Mouse (Mus musculus) frontal cortex, postnatal 14 days (tissue): ENCODE data around the gene Adgrb3.

Experiments
- DNase-seq, 2 experiments: peaks; one replicate each; pipeline ENCODE4 v3.0.0; 2022; ENCODE audit warnings: low spot score in 2 of 2

Gene Adgrb3

DNA sequence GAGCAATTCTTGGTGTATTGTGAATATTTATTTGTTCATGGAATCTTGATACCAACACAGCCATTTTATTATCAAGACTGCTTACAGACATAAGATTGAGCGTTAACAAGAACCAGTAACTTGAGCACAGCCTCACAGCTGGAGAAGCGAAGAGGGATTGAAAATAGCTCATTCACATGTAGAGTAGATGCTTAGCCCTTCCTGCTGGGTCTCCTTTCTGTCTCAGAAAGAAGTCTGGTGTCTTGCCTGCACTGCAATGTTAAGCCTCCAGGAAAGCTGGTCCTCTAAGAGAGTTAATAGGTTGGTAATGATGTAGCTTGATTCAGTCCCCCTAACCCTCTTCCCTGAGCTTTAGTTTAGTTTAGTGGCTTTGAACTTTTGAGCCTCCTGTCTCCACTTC, 519.4 kb downstream of the Adgrb3 start:
- DNase-seq = no peak

DNA sequence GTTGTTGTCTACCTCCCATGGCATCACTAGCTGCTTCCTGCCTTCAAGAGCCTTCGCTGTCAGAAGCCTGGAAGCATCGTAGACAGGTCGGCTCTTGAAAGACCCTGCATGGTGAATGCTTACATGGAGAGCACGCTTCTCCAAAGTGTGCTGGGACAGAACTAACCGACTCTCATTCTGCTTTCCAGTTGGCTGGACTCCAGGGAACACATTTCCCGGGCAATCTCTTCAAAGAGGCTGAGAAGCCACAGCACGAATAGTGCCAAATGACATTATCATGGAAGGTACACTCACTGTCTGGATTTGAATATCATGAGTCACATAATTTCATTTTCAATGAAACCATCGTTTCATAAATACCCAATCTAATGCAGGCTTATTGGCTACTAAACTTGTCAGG, 548.0 kb downstream of the Adgrb3 start:
- DNase-seq = no peak

DNA sequence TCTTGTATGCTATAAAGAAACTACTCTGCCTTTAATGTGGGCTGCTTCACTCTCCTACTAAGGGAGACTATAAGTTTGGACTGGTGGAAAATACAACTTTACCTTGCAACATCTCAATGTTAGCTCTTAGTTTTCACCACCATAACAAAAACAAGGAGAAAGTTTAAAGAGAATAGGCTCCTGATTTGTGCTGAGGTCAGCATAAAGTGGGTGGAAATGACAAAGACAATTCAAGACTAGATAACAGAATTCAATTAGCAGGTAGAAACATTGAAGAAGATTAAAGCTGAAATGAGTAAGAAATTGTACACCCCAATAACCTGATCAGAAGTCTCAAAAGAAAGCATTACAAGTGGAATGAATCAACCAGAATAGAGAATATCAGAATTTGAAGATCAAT, 578.9 kb downstream of the Adgrb3 start:
- DNase-seq = no peak

DNA sequence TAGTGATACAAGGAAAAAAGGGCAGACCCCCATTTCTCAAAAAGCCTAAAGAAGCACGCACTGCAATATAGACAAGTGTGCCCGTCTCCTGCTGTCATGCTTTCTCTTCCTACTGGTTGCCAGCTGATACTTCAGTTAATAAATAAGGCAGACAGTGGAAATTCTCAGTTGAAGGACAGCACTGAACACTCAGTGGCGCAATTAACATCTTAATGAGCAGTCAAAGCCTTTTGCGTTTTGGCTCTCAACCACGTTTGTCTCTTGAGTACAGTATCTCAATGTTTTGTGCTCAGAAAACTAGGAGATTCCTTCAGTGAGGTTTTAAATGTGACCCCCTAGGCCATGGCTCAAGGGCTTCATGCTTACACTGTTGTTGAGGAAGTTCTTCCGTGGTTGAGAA, 587.1 kb downstream of the Adgrb3 start:
- DNase-seq = no peak

- no peak for DNase-seq
Measured at GRCm38 (mm10) chr1:25229245-25229750, 600.2 kb downstream of the Adgrb3 start.

- DNase-seq = peak; percentile 51 to 67
Measured at GRCm38 (mm10) chr1:25228381-25229244, 600.9 kb downstream of the Adgrb3 start.

GRCm38 (mm10) chr1:25227880-25228279, 601.6 kb downstream of the Adgrb3 start:
- no peak for DNase-seq

DNA sequence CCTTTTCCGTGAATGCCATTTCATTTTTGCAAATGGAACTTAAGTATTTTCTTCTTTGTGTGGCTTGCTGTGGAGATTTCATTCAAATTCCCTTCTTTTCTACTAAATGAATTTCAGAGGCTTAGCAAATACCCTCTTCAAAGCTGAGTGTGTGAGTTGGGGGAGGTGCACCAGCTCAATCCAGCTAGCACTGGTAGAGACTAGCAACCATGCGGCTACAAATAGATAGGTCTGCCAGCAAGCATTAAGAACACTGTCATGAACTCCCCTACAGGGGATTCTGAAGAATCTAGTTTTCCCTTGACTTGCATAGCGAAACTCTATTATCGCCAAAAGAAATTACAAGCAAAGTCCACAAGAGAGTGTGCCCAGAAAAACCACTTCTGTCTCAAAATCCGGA, 624.9 kb downstream of the Adgrb3 start:
- DNase-seq = no peak

- DNase-seq = no peak
Measured at GRCm38 (mm10) chr1:25199392-25199791, 630.1 kb downstream of the Adgrb3 start.

- no peak for DNase-seq
Measured at GRCm38 (mm10) chr1:25191986-25192385, 637.5 kb downstream of the Adgrb3 start.

- no peak for DNase-seq
Measured at GRCm38 (mm10) chr1:25189261-25189660, 640.2 kb downstream of the Adgrb3 start.

GRCm38 (mm10) chr1:25185909-25186308, 643.6 kb downstream of the Adgrb3 start:
- DNase-seq = no peak

DNA sequence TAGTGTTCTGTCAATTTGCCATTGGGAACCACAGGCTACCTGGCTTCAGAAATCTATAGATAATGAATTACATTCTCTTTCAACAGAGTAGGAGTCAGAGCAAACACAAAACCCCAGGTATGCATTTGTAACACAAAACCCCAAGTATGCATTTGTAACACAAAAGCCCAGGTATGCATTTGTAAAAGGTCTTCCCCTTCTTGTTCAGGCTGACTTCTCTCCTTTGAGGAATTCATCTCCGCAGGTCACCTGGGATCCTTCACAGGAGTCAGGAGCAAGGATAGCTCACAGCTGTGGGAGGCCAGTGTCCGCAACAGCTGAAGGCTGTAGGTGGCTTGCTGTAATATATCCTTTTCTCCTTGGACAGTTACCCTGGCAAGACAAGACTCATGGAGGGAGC, 647.6 kb downstream of the Adgrb3 start:
- no peak for DNase-seq

DNA sequence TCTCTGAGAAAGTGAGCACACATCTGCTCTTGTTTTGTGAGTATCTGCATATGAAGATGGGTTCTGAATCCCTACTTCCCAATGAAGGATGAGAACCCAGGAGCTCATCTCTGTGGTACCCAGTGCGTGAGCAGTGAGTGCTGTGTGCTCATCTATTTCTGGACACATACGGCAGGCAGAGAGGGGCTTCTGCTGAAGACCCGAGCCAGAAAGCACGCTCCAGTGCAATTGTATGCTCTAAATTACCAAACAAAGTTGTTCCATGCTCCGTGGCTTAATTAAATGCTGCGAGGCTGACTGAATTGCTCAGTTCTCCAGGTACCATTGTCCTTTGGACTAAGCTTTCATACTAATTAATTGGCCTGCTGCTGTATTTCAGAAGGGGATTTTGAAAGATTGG, 648.9 kb downstream of the Adgrb3 start:
- DNase-seq = no peak

DNA sequence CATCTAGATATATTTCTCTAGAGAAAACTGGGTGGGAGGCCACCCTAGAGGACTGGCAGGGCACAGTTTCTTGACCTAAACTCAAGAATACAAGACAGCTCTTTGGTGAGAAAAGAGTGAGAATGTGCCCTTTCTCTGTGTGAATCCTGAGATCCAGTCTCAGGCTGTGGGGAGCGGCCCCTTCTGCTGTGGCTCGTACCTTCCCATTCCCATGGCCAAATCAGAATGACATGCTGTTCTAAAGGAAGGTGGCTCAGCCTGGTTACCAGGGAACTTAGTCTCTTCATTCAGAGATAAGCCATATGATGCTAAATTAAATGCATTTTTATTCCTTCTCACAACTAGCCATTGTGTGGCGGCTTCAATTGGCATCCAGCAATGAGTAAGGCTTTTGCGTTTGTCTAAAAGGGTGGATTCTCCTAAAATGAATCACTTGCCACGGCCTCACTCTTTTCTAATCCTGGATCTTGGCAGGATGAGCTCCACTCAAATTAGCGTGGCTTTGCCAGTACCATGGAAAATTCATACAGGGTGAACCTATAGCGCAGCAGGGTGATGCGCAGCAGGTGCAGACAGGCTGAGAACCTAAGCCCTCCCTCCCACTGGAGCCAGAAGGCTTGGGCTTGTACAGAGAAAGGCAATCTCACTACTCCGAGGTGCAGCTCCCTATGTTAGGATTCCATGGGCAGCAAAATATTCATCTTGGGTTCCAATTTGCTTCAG, 649.5 kb downstream of the Adgrb3 start:
- no peak for DNase-seq

GRCm38 (mm10) chr1:25178347-25179130, 651.0 kb downstream of the Adgrb3 start:
- no peak for DNase-seq

DNA sequence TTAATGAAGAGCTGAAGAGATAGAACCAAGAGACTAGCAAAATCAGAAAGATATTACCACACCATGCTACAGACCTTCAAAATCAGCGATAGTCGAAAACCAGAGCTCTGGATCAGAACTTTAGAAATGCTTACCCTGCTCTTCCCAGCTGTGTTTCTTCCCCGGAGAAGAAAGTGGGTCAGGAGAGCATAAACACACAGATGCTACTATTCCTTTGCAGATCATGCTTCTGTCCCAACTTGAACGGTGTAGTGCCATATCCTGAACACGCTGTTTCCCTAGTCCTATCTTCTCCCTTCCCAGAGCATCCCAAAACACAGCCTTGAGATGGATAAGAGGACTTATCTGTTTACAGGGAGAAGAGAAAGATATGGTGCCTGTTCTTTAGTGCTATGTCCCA, 662.4 kb downstream of the Adgrb3 start:
- no peak for DNase-seq

DNA sequence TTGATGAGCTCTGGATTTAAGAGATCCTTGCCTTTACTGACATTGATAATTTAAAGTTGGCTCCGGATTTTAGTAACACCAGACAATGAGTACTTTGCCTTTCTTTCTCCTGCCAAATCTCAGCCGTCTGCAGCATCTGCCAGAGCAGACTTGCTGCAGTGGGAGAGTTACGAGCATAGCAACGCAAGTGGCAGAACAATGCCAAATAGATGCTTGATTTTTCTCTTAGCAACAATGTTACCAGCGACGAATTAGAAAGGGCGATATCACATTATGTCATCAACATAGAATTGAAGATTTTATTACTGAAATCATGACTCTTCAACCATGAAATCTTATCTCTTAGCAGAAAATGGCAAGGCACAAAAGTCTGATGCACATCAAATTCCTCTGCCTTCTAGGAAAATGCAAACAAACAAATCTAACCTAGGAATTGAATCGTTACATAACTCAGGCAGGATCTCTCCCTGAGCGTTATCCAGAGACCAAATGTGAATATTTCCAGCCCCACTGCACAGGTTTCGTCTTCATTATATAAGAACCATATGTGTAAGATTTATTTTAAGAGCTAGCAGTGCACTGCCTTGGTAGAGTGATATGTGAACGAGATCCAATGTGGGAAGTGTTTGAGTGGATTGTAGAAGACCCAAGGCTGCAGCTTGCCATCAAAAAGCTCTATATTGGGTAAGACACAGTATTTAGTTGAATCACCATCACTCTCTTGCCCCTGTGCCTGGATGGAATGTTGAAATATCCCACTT, 663.3 kb downstream of the Adgrb3 start:
- no peak for DNase-seq

DNA sequence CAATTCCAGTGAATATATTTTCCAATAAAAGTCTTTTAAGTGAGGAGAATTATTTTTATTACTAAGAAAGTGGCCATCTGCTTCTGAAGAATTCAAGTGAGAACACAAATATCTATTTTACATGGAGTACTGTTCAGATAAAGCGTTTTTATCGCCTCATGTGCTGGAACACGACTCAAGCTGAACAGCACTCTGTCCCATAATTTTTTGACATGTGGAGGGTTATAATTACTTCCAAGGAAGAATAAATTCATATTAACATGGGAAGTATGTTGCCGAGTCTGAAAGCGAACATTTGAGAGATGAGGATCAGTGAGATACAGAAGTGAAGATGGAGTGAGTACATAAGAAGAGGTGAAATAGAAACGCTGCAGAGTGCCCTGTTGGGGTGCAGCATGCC, 665.9 kb downstream of the Adgrb3 start:
- DNase-seq = no peak

DNA sequence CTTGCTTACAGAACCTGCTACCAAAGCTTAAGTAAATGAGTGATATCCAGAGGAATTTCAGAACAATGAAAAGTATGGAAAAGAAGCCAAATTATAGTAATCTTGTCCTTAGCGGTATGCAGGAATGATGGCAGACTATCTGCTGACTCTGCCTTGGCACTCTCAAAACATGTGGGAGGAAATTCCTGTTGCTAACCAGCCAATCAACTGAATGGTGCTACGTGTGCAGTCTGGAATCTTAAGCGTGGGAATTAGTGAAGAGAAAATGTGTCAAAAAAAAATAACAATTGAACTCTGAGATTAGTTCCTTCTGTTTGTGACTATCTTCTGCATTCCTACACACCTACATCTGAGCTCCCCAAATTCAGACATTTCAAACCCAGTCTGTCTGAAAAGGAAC, 683.3 kb downstream of the Adgrb3 start:
- no peak for DNase-seq

DNA sequence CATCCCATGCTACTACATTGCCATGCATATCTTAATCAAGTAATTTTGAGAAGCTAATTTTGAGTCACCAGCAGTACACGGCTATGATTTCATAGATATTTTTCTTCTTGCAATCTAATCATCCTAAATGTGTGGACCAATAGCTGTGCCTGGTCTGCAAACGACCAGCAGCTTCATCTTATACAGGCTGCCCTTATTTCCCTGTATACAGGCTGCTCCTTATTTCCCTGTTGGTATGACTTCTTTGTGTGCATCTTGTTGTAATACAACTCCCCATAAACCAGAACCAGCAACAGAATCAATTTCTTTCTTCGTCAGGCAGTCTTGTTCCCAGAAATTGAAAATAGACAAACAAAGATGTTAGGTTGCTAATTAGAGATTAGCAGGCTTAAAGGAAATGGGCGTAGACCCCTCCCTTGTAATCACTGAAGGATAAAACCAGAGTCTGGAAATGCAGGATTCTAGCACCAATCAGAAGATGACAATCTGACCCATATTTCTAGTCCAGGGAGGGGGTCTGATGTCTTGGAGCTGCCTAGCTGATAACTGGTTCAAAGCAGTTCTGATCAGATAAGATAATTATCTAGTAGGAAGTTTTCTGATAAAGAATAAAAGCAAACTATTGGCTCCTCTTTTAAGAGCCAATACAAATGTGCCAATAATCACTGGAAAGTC, 697.2 kb downstream of the Adgrb3 start:
- no peak for DNase-seq
